Mouse (Mus musculus) limb, embryonic 13.5 days (tissue): ENCODE results near the gene Defb28. TPM values are rescaled to one million over a fixed set of nuclear protein-coding genes. Genes with fewer than 3 reads are reported as not detected.

ENCODE experiments used
- ATAC-seq: fragments of 200-750 bp; cut with Nextera tagmentation; 2 replicates; pipeline ENCODE4 v1.8.0; 2017; ENCODE audit warnings: low read depth, moderate number of reproducible peaks, moderate TSS enrichment; ENCODE audit not compliant: low FRiP score
- H3K27ac ChIP-seq: fragments of 300-500 bp; sonication (generic); 2 replicates; pipeline ENCODE4 v1.5.1; 2015; ENCODE audit warnings: inconsistent platforms, mild to moderate bottlenecking, moderate library complexity
- H3K27me3 ChIP-seq: fragments of 300-500 bp; sonication (generic); 2 replicates; pipeline ENCODE4 v1.6.1; 2015; ENCODE audit warnings: mild to moderate bottlenecking, inconsistent platforms
- H3K36me3 ChIP-seq: fragments of 300-500 bp; sonication (generic); 2 replicates; pipeline ENCODE4 v1.6.1; 2015; ENCODE audit warnings: inconsistent platforms, mild to moderate bottlenecking, moderate library complexity
- H3K4me1 ChIP-seq: fragments of 300-500 bp; sonication (generic); 2 replicates; pipeline ENCODE4 v1.6.1; 2015; ENCODE audit warnings: inconsistent platforms
- H3K4me2 ChIP-seq: fragments of 300-500 bp; sonication (generic); replicated peaks from 2 replicates; pipeline ENCODE4 v1.6.1; 2015; ENCODE audit warnings: inconsistent platforms, mild to moderate bottlenecking, moderate library complexity
- H3K4me3 ChIP-seq: fragments of 300-500 bp; sonication (generic); 2 replicates; pipeline ENCODE4 v1.5.1; 2015; ENCODE audit warnings: moderate library complexity, mild to moderate bottlenecking, inconsistent platforms
- H3K9ac ChIP-seq: fragments of 300-500 bp; sonication (generic); 2 replicates; pipeline ENCODE4 v1.6.1; 2015; ENCODE audit warnings: mild to moderate bottlenecking, inconsistent platforms
- H3K9me3 ChIP-seq: fragments of 300-500 bp; sonication (generic); 2 replicates; pipeline ENCODE4 v1.6.1; 2016; ENCODE audit warnings: inconsistent platforms
- WGBS: fragments of 180-500 bp; shearing (Covaris S2); methylation state at CpG from one replicate; pipeline ENCODE4 v1.1.7; 2015; 5-methylcytosine and 5-hydroxymethylcytosine counted together
- polyA plus RNA-seq: library from polyadenylated mRNA; unstranded; fragments of >200 nt; fragmentation: Nextera tagmentation; extraction: Ambion mirVana; gene quantifications from 2 replicates; pipeline ENCODE4 v1.2.1, GENCODE M21; 2015

Defb28 gene
- polyA plus RNA-seq, result not detected in 2 replicates

DNA sequence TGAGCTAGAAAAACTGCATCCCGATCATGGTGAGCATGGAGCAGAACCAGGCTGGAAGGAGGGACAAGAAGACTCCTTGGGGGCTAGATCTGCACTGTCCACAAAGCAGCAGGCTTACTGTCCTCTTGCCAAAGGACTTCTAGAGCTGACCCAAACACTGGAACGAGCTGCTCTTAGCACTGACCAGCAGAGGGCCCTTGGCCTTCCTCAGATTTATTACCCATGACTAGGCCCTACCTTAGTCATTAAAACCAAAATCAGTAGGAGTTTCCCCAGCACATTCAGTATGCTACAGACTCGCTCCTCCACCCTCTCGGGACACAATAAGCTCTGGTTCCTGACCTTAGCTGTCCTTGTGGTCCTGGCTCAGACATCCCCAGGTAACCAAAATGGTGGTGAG, at the start of gene Defb28:
Gene Defb28 (plus strand): TSS at position 275 of the 400 bp plus-strand sequence.
- 67% methylated on average over 4 of the region's 4 CpGs for WGBS

DNA sequence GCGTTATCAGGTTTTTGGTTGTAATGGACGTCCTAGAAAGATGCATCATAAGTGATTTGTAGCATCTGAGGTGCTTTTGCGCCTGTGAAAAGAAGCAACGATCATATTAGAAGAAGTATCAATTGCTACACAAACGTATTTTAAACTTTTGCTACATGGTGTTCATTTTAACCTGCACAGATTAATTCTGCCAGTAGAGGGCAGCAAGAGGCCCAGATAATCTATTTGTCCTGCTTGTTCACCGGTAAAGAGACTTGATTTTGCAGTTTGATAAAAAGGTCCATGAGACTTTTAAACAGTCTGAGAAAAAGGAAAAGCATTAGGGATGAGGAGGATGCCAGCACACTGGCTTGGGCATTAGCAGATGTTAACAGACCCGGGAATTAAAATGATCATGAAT, 47.1 kb upstream of the Defb28 start:
- Histone ChIP-seq H3K36me3 (no peaks in the 10 kb centered on the region), H3K4me2 (no peak overlapping the region), H3K27me3 (peaks cover 11% of the 10 kb centered on the region), H3K4me1 (no peaks in the 10 kb centered on the region), H3K4me3 (no peak overlapping the region), H3K9me3 (no peaks in the 10 kb centered on the region), H3K27ac (no peak overlapping the region), H3K9ac (no peak overlapping the region)
- WGBS, result 32% methylated on average over 7 of the region's 7 CpGs
- no peak for ATAC-seq

More for the DNA sequence above, at the start of gene Defb28:
- no peak for ATAC-seq
- Histone ChIP-seq H3K27me3 (no peaks in the 10 kb centered on the region), H3K4me2 (no peak within 1 kb of the TSS), H3K4me3 (no peak within 1 kb of the TSS), H3K9ac (no peak within 1 kb of the TSS), H3K36me3 (no peaks in the 10 kb centered on the region), H3K9me3 (no peaks in the 10 kb centered on the region), H3K27ac (no peak within 1 kb of the TSS), H3K4me1 (peaks cover 12% of the 10 kb centered on the region)

DNA sequence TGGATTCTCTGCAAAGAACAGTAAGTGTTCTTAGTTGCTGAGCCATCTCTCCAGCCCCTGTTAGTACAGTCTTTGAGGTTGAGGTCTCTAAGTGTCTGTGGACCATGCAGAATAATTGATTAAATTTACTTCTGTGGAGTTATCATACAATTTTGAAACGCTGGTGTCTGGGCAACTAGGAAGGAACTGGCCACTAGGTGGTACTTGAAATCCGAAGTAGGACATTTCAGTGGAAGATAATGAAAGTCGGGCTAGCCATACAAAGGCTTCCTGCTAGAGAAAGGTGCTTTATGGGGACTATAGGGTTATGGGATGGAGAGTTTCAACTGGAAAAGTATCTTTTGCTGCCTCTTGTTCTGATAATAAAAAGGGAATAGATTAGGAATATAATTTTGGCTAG, 45.6 kb upstream of the Defb28 start:
- no peak overlapping the region for H3K9ac ChIP-seq
- no peak for ATAC-seq
- no peaks in the 10 kb centered on the region for H3K36me3 ChIP-seq
- no peak overlapping the region for H3K4me2 ChIP-seq
- H3K4me1 ChIP-seq, result no peaks in the 10 kb centered on the region
- no peaks in the 10 kb centered on the region for H3K9me3 ChIP-seq
- 34% methylated on average over 3 of the region's 3 CpGs for WGBS
- H3K27ac ChIP-seq, result no peak overlapping the region
- H3K4me3 ChIP-seq, result no peak overlapping the region
- peaks cover 11% of the 10 kb centered on the region for H3K27me3 ChIP-seq

DNA sequence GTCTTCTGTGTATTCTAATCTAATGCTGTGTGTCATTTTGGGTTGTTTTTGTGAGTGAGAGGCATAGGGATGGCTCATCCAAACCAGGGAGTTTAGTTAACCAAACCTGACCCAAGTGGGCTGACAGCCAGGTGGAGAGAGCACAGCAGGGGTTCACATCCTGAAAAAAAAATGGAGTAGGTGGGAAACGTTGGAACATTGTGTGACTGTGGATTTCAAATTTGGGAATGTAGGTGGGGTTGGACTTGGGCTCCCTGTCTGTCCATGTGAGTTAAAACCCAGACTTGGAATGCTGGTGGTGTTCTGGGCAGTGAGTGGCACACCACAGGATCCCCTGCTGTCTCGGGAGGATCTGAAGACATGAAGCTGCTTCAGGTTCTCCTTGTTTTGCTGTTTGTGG, 41.3 kb upstream of the Defb28 start, which contains the start of gene Defb20:
Gene Defb20 (plus strand): TSS at position 301 of the 400 bp plus-strand sequence.
- no peak within 1 kb of the TSS for H3K9ac ChIP-seq
- no peak for ATAC-seq
- no peak within 1 kb of the TSS for H3K27ac ChIP-seq
- no peaks in the 10 kb centered on the region for H3K4me1 ChIP-seq
- H3K9me3 ChIP-seq, result no peaks in the 10 kb centered on the region
- 57% methylated on average over 2 of the region's 2 CpGs for WGBS
- H3K4me2 ChIP-seq, result no peak within 1 kb of the TSS
- no peaks in the 10 kb centered on the region for H3K36me3 ChIP-seq
- H3K27me3 ChIP-seq, result 0 out of 2 replicates have a peak, but pooled peaks cover 7% of the 10 kb centered on the region
- no peak within 1 kb of the TSS for H3K4me3 ChIP-seq

DNA sequence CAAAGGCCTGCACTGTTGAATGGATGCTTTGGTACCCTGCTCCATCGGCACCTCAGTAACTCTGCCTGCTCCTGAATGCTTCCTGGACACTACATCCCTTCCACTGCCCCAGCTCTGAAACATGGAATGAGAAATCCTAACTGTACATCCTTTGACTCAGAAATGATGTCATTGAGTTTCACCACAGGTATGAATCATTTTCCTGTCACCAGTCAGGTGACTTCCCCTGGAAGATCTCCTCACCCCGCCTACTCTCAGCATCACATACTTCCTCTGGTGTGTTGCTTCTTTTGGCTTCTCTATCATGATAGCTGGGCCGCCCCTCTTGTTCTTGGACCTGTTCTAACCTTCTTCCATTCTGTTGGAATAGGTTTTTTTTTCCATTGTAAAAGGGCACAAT, 37.2 kb upstream of the Defb28 start:
- Histone ChIP-seq H3K9me3 (no peaks in the 10 kb centered on the region), H3K4me1 (no peaks in the 10 kb centered on the region), H3K4me2 (no peak overlapping the region), H3K27me3 (no peaks in the 10 kb centered on the region), H3K9ac (no peak overlapping the region), H3K4me3 (no peak overlapping the region), H3K36me3 (no peaks in the 10 kb centered on the region), H3K27ac (no peak overlapping the region)
- ATAC-seq, result no peak
- 88% methylated on average over 3 of the region's 3 CpGs for WGBS

DNA sequence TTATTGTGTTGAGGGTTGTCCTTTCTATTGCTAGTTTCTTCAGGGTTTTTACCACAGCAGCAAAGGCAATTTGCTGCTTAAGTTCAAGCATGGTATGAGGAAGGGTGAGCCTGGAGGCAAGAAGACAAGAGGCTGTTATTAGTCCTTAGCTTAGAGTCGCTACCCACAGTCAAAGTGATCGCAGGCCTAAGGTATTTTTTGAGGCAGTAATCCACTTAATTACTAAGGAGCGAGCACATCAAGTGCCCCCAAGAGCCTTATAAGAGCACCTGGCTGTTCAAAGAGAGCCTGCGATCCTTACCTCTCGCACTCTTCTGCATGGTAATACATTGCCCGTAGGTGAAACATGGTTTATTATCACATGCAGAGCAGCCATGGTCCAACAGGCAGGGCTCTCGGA, 36.3 kb upstream of the Defb28 start:
- no peak for ATAC-seq
- Histone ChIP-seq H3K9me3 (no peaks in the 10 kb centered on the region), H3K27me3 (no peaks in the 10 kb centered on the region), H3K4me3 (no peak overlapping the region), H3K9ac (no peak overlapping the region), H3K27ac (no peak overlapping the region), H3K36me3 (no peaks in the 10 kb centered on the region), H3K4me2 (no peak overlapping the region), H3K4me1 (no peaks in the 10 kb centered on the region)
- WGBS, result 64% methylated on average over 7 of the region's 7 CpGs

DNA sequence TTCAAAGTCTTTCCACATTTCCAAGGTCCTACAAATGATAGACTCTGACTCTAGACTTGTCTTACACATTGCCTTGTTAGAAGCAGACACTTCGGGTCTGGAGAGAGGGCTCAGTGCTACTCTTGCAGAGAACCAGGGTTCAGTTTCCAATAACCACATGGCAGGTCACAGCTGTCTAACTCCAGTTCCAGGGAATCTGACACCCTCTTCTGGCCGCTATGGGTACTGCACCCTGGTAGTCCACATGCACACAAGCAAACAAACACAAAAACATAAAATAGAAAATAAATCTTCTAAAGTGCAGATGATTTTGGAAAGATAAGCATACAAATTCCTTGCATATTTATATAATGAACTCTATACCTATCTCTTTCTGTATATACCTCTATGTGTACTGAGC, 31.0 kb upstream of the Defb28 start:
- Histone ChIP-seq H3K36me3 (no peaks in the 10 kb centered on the region), H3K27ac (no peak overlapping the region), H3K4me1 (no peaks in the 10 kb centered on the region), H3K4me2 (no peak overlapping the region), H3K4me3 (no peak overlapping the region), H3K9me3 (no peaks in the 10 kb centered on the region), H3K9ac (no peak overlapping the region), H3K27me3 (no peaks in the 10 kb centered on the region)
- 74% methylated on average over 2 of the region's 2 CpGs for WGBS
- ATAC-seq, result no peak

DNA sequence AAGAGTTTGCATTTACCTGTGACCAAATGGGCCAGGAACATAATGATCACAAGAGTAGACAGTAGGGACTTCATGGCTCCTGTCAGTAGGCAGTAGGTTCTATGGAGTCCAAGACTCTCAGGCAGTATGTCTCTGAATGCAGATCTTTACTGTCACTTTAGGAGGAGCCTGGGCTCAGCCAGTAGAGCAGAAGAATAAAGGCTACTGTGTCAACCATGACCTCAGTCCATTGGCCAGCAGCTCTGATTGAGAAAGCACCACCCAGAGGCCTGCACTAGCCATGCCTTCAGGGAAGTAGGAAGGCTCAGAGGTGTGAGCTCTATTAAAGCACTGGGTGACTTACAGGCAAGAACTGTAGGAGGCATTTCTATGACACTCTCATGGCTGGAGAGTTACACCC, 28.0 kb upstream of the Defb28 start, which contains the start of gene Defb22:
Gene Defb22 (minus strand): TSS at position 101 of the 400 bp plus-strand sequence.
- no peak within 1 kb of the TSS for H3K4me3 ChIP-seq
- H3K27ac ChIP-seq, result no peak within 1 kb of the TSS
- no peak for ATAC-seq
- H3K4me1 ChIP-seq, result no peaks in the 10 kb centered on the region
- no peaks in the 10 kb centered on the region for H3K27me3 ChIP-seq
- no peak within 1 kb of the TSS for H3K9ac ChIP-seq
- H3K9me3 ChIP-seq, result no peaks in the 10 kb centered on the region
- no peaks in the 10 kb centered on the region for H3K36me3 ChIP-seq
- H3K4me2 ChIP-seq, result no peak within 1 kb of the TSS

DNA sequence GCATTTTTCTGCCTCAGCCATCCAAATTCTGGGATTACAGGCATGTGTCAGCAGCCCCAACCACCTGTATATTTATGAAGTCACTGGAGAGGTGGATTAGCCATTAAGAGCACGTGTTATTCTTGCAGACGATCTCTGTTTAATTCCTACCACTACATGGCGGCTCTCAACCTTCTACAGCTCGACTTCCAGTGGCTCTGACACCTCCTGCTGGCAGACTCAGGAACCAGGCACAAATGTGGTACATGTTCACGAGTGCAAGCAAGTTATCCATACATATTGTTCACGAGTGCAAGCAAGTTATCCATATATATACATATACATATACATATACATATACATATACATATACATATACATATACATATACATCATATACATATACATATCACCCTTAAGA, 24.9 kb upstream of the Defb28 start:
- WGBS, result 71% methylated on average over 6 of the region's 6 CpGs
- no peak for ATAC-seq

DNA sequence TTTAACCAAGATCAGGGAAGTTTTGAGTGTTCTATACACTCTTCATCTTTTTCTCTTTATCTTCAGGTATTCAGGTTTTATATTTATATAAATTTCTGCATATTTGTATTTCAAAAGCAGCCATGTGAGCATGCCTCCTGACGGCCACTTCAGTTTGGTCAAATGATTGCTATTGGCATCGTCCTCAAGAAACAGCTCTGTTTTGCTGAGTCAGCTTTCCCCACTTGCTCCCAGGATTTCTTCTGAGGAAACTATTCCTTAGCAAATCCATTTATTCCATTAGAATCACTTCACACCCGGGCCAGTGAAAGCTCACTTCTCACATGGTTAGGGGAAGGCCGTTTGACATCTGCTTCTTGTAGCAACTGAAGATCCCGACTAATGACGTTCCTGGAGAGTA, 20.0 kb upstream of the Defb28 start:
- ATAC-seq, result no peak
- H3K4me3 ChIP-seq, result no peak overlapping the region
- 62% methylated on average over 6 of the region's 6 CpGs for WGBS
- no peak overlapping the region for H3K9ac ChIP-seq
- H3K36me3 ChIP-seq, result no peaks in the 10 kb centered on the region
- H3K4me1 ChIP-seq, result no peaks in the 10 kb centered on the region
- no peak overlapping the region for H3K4me2 ChIP-seq
- H3K27me3 ChIP-seq, result no peaks in the 10 kb centered on the region
- no peaks in the 10 kb centered on the region for H3K9me3 ChIP-seq
- no peak overlapping the region for H3K27ac ChIP-seq

More for the DNA sequence above, 24.9 kb upstream of the Defb28 start:
- no peaks in the 10 kb centered on the region for H3K36me3 ChIP-seq
- no peaks in the 10 kb centered on the region for H3K4me1 ChIP-seq
- H3K4me3 ChIP-seq, result no peak overlapping the region
- no peaks in the 10 kb centered on the region for H3K27me3 ChIP-seq
- no peaks in the 10 kb centered on the region for H3K9me3 ChIP-seq
- H3K4me2 ChIP-seq, result no peak overlapping the region
- no peak overlapping the region for H3K9ac ChIP-seq
- H3K27ac ChIP-seq, result no peak overlapping the region

DNA sequence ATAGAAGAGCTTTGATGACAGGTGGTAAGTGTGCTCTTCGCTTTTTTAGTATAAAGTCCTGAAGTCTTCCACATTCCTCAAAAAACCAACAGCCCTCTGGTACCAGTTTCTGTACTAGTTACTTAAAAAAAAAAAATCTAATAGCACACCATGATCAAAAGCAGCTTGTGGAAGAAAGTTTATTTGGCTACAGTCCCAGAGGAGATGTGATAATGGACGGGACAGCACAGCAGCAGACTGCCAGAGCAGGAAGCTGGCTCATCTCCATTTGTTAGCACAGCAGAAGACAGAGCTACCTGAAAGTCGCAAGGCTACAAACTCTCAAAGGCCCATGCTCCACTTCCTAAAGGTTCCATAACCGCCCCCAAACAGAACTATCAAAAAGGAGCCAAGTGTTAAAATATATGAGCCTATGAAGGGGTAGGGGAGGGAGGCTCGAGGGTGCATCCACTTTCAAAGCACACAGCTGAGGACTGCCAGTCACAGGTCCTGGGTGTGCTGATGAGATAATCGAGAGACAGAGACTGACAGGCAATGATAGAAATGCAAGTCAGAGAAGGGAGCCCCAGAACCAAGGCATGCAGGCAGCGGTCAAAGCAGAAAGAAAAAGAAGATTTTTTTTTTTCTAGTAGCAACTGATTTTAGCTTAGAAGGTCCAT, 17.7 kb upstream of the Defb28 start:
- Histone ChIP-seq H3K9me3 (no peaks in the 10 kb centered on the region), H3K9ac (no peak overlapping the region), H3K27ac (no peak overlapping the region), H3K36me3 (no peaks in the 10 kb centered on the region), H3K4me2 (no peak overlapping the region), H3K27me3 (no peaks in the 10 kb centered on the region), H3K4me3 (no peak overlapping the region), H3K4me1 (no peaks in the 10 kb centered on the region)
- ATAC-seq, result no peak
- WGBS, result 71% methylated on average over 7 of the region's 7 CpGs

DNA sequence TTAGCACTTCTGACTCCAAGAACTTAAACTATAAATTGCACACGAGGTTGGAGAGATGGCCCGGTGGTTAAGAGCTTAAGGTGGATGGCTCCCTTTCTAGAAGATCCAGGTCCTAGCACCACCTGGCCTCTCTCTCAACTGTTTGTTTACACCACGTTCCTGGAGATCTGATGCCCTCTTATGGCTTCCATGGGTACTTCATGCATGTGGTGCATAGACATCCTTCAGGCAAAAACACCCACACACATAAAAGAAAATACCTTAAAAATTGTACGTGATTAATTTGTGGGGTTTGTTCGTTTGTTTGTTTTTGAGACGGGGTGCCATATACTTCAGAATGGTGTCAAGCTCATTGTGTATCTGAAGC, 17.2 kb upstream of the Defb28 start:
- Histone ChIP-seq H3K4me1 (no peaks in the 10 kb centered on the region), H3K9ac (no peak overlapping the region), H3K36me3 (no peaks in the 10 kb centered on the region), H3K4me3 (no peak overlapping the region), H3K4me2 (no peak overlapping the region), H3K27ac (no peak overlapping the region), H3K27me3 (no peaks in the 10 kb centered on the region), H3K9me3 (no peaks in the 10 kb centered on the region)
- WGBS, result 77% methylated on average over 6 of the region's 6 CpGs
- ATAC-seq, result no peak

DNA sequence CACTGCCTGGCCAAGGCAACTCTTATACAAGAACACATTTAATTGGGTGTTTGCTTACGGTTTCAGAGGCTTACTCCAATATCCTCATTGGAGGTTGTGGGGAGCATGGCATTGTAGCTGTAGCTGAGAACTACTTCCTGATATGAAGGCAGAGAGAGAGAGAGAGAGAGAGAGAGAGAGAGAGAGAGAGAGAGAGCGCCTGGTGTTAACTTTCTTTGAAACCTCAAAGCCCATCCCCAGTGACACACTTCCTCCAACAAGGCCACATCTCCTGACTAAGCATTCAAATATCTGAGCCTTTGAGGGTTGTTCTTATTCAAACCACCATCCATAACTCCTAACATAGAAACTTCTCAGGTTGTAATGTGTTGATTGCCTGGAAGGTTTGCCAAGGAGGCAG, 14.1 kb upstream of the Defb28 start:
- Histone ChIP-seq H3K4me3 (no peak overlapping the region), H3K27me3 (no peaks in the 10 kb centered on the region), H3K4me2 (no peak overlapping the region), H3K9me3 (no peaks in the 10 kb centered on the region), H3K4me1 (no peaks in the 10 kb centered on the region), H3K36me3 (no peaks in the 10 kb centered on the region), H3K9ac (no peak overlapping the region), H3K27ac (no peak overlapping the region)
- whole genome bisulfite sequencing, result 73% methylated on average over 2 of the region's 2 CpGs
- no peak for ATAC-seq
